Comparison of ENCODE assay signal across 8 mouse cellular contexts in the genomic region with DNA sequence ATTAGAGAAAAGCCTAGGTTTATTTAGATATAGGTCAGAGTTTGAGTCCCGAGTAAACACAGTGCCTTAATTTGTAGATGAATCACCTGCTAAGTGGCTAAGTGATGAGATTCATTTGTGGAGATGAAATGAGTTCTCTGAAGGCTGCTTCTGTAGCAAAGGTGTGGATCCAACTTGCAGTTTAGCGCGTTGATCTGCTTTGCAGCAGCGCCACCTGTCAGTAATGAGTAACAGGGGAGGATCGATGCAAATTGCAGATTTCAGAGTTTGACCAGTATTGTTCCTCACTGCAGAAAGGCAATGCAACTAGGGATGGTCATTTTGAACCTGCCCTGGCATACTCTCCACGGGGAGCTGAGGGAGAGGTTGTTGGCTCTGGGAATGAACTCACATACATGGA.
A peak's percentile ranks its signal among the peaks of the same experiment; 100 is the strongest.
DNase-seq lines count a peak whose midpoint lies in the region; ATAC-seq and TF ChIP-seq lines count a peak whose summit lies in the region.

No protein-coding gene starts in this region.

- no peak overlapping the region for H3K4me3 ChIP-seq in intestine, embryonic 15.5 days (replicated peaks)
- H3K4me3 ChIP-seq in intestine, embryonic 16.5 days (ENCODE audit: low read length), result no peak overlapping the region
- H3K4me3 ChIP-seq in embryonic facial prominence, embryonic 11.5 days (ENCODE audit: low read depth, low read length), result no peak overlapping the region
- H3K4me3 ChIP-seq in layer of hippocampus, adult 2 months, result no peak overlapping the region
- no peak overlapping the region for H3K4me3 ChIP-seq in neural tube, embryonic 11.5 days (ENCODE audit: low read depth, low read length)

- no peaks in the 10 kb centered on the region for H3K27me3 ChIP-seq in intestine, embryonic 15.5 days (replicated peaks)
- H3K27me3 ChIP-seq in intestine, embryonic 16.5 days (replicated peaks; ENCODE audit: control insufficient read depth, insufficient read depth, low read length), result no peaks in the 10 kb centered on the region
- no peaks in the 10 kb centered on the region for H3K27me3 ChIP-seq in embryonic facial prominence, embryonic 11.5 days (ENCODE audit: control insufficient read depth, insufficient read depth, low read length)
- no peaks in the 10 kb centered on the region for H3K27me3 ChIP-seq in neural tube, embryonic 11.5 days (ENCODE audit: control insufficient read depth, insufficient read depth, low read length)

- no peaks in the 10 kb centered on the region for H3K9me3 ChIP-seq in intestine, embryonic 15.5 days
- no peaks in the 10 kb centered on the region for H3K9me3 ChIP-seq in intestine, embryonic 16.5 days (ENCODE audit: control insufficient read depth, low read length)
- H3K9me3 ChIP-seq in embryonic facial prominence, embryonic 11.5 days (replicated peaks; ENCODE audit: control insufficient read depth, low read length), result no peaks in the 10 kb centered on the region
- H3K9me3 ChIP-seq in neural tube, embryonic 11.5 days (ENCODE audit: control insufficient read depth, low read length), result no peaks in the 10 kb centered on the region

- no peak overlapping the region for H3K9ac ChIP-seq in intestine, embryonic 15.5 days
- no peak overlapping the region for H3K9ac ChIP-seq in intestine, embryonic 16.5 days (ENCODE audit: low read depth, low read length)
- H3K9ac ChIP-seq in embryonic facial prominence, embryonic 11.5 days (replicated peaks; ENCODE audit: low read length), result no peak overlapping the region
- no peak overlapping the region for H3K9ac ChIP-seq in neural tube, embryonic 11.5 days (ENCODE audit: low read length)

- peak; percentile 30 for DNase-seq in adrenal gland, postnatal 14 days
- peak; percentile 56 for DNase-seq in embryonic facial prominence, embryonic 11.5 days (ENCODE audit: low spot score)
- peak; percentile 29 to 63 for DNase-seq in layer of hippocampus, adult 2 months (ENCODE audit: low spot score in 2 of 2)
- DNase-seq in neural tube, embryonic 11.5 days (ENCODE audit: low spot score), result peak; percentile 38
- DNase-seq in spleen, adult 18-20 months, result no peak

- no peak overlapping the region for H3K4me2 ChIP-seq in intestine, embryonic 15.5 days (replicated peaks)
- H3K4me2 ChIP-seq in intestine, embryonic 16.5 days (ENCODE audit: low read depth, low read length), result no peak overlapping the region
- H3K4me2 ChIP-seq in embryonic facial prominence, embryonic 11.5 days (ENCODE audit: low read depth, low read length), result no peak overlapping the region
- no peak overlapping the region for H3K4me2 ChIP-seq in neural tube, embryonic 11.5 days (ENCODE audit: low read depth)

- H3K4me1 ChIP-seq in intestine, embryonic 15.5 days (replicated peaks), result no peaks in the 10 kb centered on the region
- no peaks in the 10 kb centered on the region for H3K4me1 ChIP-seq in intestine, embryonic 16.5 days (ENCODE audit: control insufficient read depth, insufficient read depth, low read length)
- no peaks in the 10 kb centered on the region for H3K4me1 ChIP-seq in embryonic facial prominence, embryonic 11.5 days (ENCODE audit: control insufficient read depth, insufficient read depth, low read length)
- no peaks in the 10 kb centered on the region for H3K4me1 ChIP-seq in neural tube, embryonic 11.5 days (ENCODE audit: control insufficient read depth, insufficient read depth, low read length)

- peak; percentile 87 for TF ChIP-seq CTCF in layer of hippocampus, adult 2 months (conservative IDR thresholded peaks at IDR 0.05)

- H3K36me3 ChIP-seq in intestine, embryonic 15.5 days, result no peaks in the 10 kb centered on the region
- no peaks in the 10 kb centered on the region for H3K36me3 ChIP-seq in intestine, embryonic 16.5 days (ENCODE audit: control insufficient read depth, insufficient read depth, low read length)
- H3K36me3 ChIP-seq in embryonic facial prominence, embryonic 11.5 days (replicated peaks; ENCODE audit: control insufficient read depth, insufficient read depth, low read depth, low read length), result no peaks in the 10 kb centered on the region
- no peaks in the 10 kb centered on the region for H3K36me3 ChIP-seq in neural tube, embryonic 11.5 days (ENCODE audit: control insufficient read depth, insufficient read depth, low read length)

- WGBS in intestine, embryonic 15.5 days, result 3% methylated on average over 6 of the region's 6 CpGs
- 4% methylated on average over 6 of the region's 6 CpGs for WGBS in intestine, embryonic 16.5 days
- 5% methylated on average over 6 of the region's 6 CpGs for WGBS in embryonic facial prominence, embryonic 11.5 days
- WGBS in neural tube, embryonic 11.5 days, result 4% methylated on average over 6 of the region's 6 CpGs

- 0 out of 2 replicates have a peak, but pooled peaks have one; percentile 45 for ATAC-seq in intestine, embryonic 15.5 days
- ATAC-seq in intestine, embryonic 16.5 days, result no peak
- ATAC-seq in embryonic facial prominence, embryonic 11.5 days (replicated peaks; ENCODE audit: insufficient number of reproducible peaks, low FRiP score, low TSS enrichment, low read depth), result no peak
- ATAC-seq in neural tube, embryonic 11.5 days (ENCODE audit: insufficient read depth, low FRiP score, low TSS enrichment), result peak; percentile 23; the same call in 1 of the 2 replicates
- ATAC-seq in activated CD4-positive, CD25-positive, alpha-beta regulatory T cell, adult 4 months, result no peak

- H3K27ac ChIP-seq in intestine, embryonic 15.5 days, result no peak overlapping the region
- no peak overlapping the region for H3K27ac ChIP-seq in intestine, embryonic 16.5 days (ENCODE audit: low read length)
- H3K27ac ChIP-seq in embryonic facial prominence, embryonic 11.5 days (replicated peaks; ENCODE audit: low read depth, low read length), result no peak overlapping the region
- H3K27ac ChIP-seq in layer of hippocampus, adult 2 months, result no peak overlapping the region
- no peak overlapping the region for H3K27ac ChIP-seq in neural tube, embryonic 11.5 days (ENCODE audit: low read depth, low read length)

Comparison
In these comparisons a context has a peak if more than half of its experiments do, and no peak if none do; other contexts are left out.
1. ATAC-seq: peak in intestine, embryonic 15.5 days (single experiment) and neural tube, embryonic 11.5 days (single experiment); none in intestine, embryonic 16.5 days (single experiment), embryonic facial prominence, embryonic 11.5 days (single experiment) and activated CD4-positive, CD25-positive, alpha-beta regulatory T cell, adult 4 months (single experiment).
2. DNase-seq: peak in adrenal gland, postnatal 14 days (single experiment), embryonic facial prominence, embryonic 11.5 days (single experiment), layer of hippocampus, adult 2 months (2 of 2) and neural tube, embryonic 11.5 days (single experiment); none in spleen, adult 18-20 months (0 of 2).